Mouse (Mus musculus): ENCODE measurements around the gene Esr2. TPM values are rescaled to one million over a fixed set of nuclear protein-coding genes. Genes with fewer than 3 reads are reported as not detected.
"Not testable (repeated sequence)": the region's sequence is repeated elsewhere in the genome, so short reads cannot be mapped to it uniquely, and the experiment has no call there.

Esr2 gene
- polyA plus RNA-seq, 1 experiment from 2014 or later = 0.14 TPM

DNA sequence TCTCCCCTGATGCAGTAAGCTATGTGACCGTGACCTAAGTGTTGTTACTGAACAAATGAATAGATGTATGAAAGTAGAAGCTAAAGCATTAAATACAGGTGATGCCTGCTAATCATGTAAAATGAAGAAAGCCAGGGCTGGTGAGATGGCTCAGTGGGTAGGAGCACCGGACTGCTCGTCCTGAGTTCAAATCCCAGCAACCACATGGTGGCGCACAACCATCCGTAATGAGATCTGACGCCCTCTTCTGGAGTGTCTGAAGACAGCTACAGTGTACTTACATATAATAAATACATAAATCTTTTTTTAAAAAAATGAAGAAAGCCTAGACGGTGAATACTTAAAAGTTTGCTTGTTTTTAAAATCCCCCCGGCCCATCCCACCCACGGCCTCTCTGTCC lies 44.0 kb downstream of the Esr2 start:
- H3K4me1 ChIP-seq; H3K4me3 ChIP-seq; H3K27ac ChIP-seq; H3K9ac ChIP-seq; H3K27me3 ChIP-seq; H3K9me3 ChIP-seq; ATAC-seq (ENCODE audit: insufficient number of reproducible peaks, low FRiP score, low TSS enrichment, low read depth); H3K4me2 ChIP-seq; H3K36me3 ChIP-seq: not testable (repeated sequence)
- WGBS = 80% methylated on average over 9 of the region's 9 CpGs

DNA sequence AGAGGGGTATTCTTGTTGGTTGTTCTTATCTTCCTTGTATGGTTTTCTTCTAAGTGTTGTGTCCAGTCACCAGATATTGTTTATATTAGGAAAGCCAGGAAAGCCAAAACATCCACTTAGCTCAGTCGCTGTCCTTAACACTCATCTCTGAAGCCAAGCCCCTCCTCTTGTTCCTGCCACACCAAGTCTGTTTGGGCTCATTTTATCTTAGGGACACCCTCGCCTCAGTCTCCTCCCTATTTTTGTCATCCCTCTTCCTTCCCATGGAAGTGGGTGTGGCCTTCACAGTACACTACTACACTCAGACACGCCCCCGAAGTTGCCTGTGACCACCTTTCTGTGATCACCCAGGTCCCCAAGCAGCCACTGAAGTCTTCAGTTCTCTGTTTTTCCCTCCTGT lies 44.5 kb downstream of the Esr2 start:
- H3K4me2 ChIP-seq = no peak overlapping the region
- no peaks in the 10 kb centered on the region for H3K27me3 ChIP-seq
- H3K4me1 ChIP-seq = peaks cover 2% of the 10 kb centered on the region; the same call in 1 of the 2 replicates
- H3K4me3 ChIP-seq = no peak overlapping the region
- no peak for ATAC-seq (ENCODE audit: insufficient number of reproducible peaks, low FRiP score, low TSS enrichment, low read depth)
- H3K36me3 ChIP-seq = no peaks in the 10 kb centered on the region
- no peak overlapping the region for H3K27ac ChIP-seq
- WGBS = 72% methylated on average over 4 of the region's 4 CpGs
- no peak overlapping the region for H3K9ac ChIP-seq
- H3K9me3 ChIP-seq = no peaks in the 10 kb centered on the region

DNA sequence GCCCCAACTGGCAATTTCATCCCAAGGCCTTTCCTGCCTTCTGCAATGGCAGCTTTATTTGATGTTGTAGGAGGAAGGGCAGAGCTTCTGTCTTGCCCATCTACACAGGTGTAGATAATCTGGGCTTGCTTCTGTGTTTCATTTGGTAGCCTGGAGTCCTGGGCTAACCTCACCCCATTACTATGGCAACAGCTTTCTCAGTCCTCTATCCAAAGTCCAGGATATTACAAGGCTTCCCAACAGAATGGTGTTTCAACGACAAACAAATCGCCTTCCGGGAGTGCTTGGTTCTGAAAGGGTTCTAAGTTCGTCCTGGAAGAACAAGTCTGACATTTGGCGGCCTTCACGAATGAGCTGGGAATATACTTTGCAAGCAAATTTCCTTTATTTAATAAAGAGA lies 46.2 kb downstream of the Esr2 start:
- H3K4me3 ChIP-seq = no peak overlapping the region
- 86% methylated on average over 6 of the region's 6 CpGs for WGBS
- H3K4me1 ChIP-seq = no peaks in the 10 kb centered on the region
- no peak overlapping the region for H3K4me2 ChIP-seq
- no peaks in the 10 kb centered on the region for H3K9me3 ChIP-seq
- H3K27ac ChIP-seq = no peak overlapping the region
- H3K36me3 ChIP-seq = no peaks in the 10 kb centered on the region
- H3K9ac ChIP-seq = no peak overlapping the region
- ATAC-seq (ENCODE audit: insufficient number of reproducible peaks, low FRiP score, low TSS enrichment, low read depth) = no peak
- no peaks in the 10 kb centered on the region for H3K27me3 ChIP-seq

GRCm38 (mm10) chr12:76130281-76130680 lies 46.8 kb downstream of the Esr2 start:
- H3K27ac ChIP-seq = no peak overlapping the region
- H3K9me3 ChIP-seq = no peaks in the 10 kb centered on the region
- no peak overlapping the region for H3K4me3 ChIP-seq
- H3K4me1 ChIP-seq = no peaks in the 10 kb centered on the region
- H3K9ac ChIP-seq = no peak overlapping the region
- 25% methylated on average over 4 of the region's 4 CpGs for WGBS
- H3K27me3 ChIP-seq = no peaks in the 10 kb centered on the region
- H3K4me2 ChIP-seq = no peak overlapping the region
- H3K36me3 ChIP-seq = no peaks in the 10 kb centered on the region
- no peak for ATAC-seq (ENCODE audit: insufficient number of reproducible peaks, low FRiP score, low TSS enrichment, low read depth)

DNA sequence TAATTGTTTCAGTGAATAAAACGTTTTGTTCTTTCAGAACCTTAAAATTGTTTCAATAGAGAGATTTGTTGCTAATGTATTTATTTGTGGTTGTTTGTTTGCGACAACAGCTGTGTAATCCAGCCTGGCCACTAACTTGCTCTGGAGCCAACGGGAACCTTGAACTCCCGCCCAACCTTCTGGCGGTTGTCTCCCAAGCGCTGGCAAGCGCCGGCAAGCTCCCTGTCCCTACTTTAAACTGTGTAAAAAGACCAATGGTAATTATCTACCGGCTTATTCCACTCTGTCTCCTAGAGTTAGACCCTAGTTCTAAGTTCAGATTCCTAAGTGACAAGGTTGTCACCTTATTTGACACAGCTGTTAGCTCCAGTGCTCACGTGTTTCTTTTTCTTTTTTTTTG lies 48.2 kb downstream of the Esr2 start:
- Histone ChIP-seq H3K4me2 (no peak overlapping the region), H3K27ac (no peak overlapping the region), H3K36me3 (no peaks in the 10 kb centered on the region), H3K9ac (no peak overlapping the region), H3K4me1 (no peaks in the 10 kb centered on the region), H3K9me3 (no peaks in the 10 kb centered on the region), H3K4me3 (no peak overlapping the region), H3K27me3 (no peaks in the 10 kb centered on the region)
- no peak for ATAC-seq (ENCODE audit: insufficient number of reproducible peaks, low FRiP score, low TSS enrichment, low read depth)
- WGBS = 78% methylated on average over 10 of the region's 10 CpGs

DNA sequence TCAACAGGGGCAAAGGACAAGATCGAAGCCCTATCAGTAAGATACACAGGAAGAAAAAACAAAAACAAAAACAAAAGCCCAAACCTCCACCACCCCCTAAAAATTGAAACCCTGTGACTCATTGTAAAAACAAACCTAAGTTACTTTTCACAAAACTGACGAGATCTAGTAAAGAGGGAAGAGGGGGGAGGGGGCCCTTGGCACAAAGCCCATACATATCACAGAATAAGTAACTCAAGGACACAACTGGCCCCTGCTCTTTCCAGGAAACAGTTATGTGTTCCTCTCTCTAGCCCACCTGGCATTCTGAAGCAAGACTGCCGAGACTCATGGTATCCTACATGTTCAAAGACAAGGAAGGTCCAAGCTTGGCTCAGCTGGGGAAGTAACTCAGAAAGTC lies 48.8 kb downstream of the Esr2 start:
- Histone ChIP-seq H3K27ac (no peak overlapping the region), H3K27me3 (no peaks in the 10 kb centered on the region), H3K36me3 (no peaks in the 10 kb centered on the region), H3K4me3 (no peak overlapping the region), H3K4me1 (no peaks in the 10 kb centered on the region), H3K4me2 (no peak overlapping the region), H3K9me3 (no peaks in the 10 kb centered on the region), H3K9ac (no peak overlapping the region)
- 48% methylated on average over 3 of the region's 3 CpGs for WGBS
- ATAC-seq (ENCODE audit: insufficient number of reproducible peaks, low FRiP score, low TSS enrichment, low read depth) = no peak

GRCm38 (mm10) chr12:76123223-76123622 lies 53.8 kb downstream of the Esr2 start:
- no peak for ATAC-seq (ENCODE audit: insufficient number of reproducible peaks, low FRiP score, low TSS enrichment, low read depth)
- Histone ChIP-seq H3K4me3 (no peak overlapping the region), H3K27ac (no peak overlapping the region), H3K4me2 (no peak overlapping the region), H3K4me1 (no peaks in the 10 kb centered on the region), H3K9me3 (no peaks in the 10 kb centered on the region), H3K27me3 (no peaks in the 10 kb centered on the region), H3K9ac (no peak overlapping the region), H3K36me3 (no peaks in the 10 kb centered on the region)
- 85% methylated on average over 6 of the region's 6 CpGs for WGBS

- no peak overlapping the region for H3K9ac ChIP-seq
- no peaks in the 10 kb centered on the region for H3K36me3 ChIP-seq
- H3K27me3 ChIP-seq = no peaks in the 10 kb centered on the region
- H3K27ac ChIP-seq = no peak overlapping the region
- WGBS = 74% methylated on average over 4 of the region's 4 CpGs
- H3K4me3 ChIP-seq = no peak overlapping the region
- ATAC-seq (ENCODE audit: insufficient number of reproducible peaks, low FRiP score, low TSS enrichment, low read depth) = no peak
- no peaks in the 10 kb centered on the region for H3K4me1 ChIP-seq
- no peaks in the 10 kb centered on the region for H3K9me3 ChIP-seq
- no peak overlapping the region for H3K4me2 ChIP-seq
Observed at GRCm38 (mm10) chr12:76117632-76118153, 59.4 kb downstream of the Esr2 start.

- WGBS = 67% methylated on average over 4 of the region's 4 CpGs
- H3K27ac ChIP-seq = no peak overlapping the region
- H3K4me3 ChIP-seq = no peak overlapping the region
- no peak overlapping the region for H3K9ac ChIP-seq
- no peak for ATAC-seq (ENCODE audit: insufficient number of reproducible peaks, low FRiP score, low TSS enrichment, low read depth)
- no peaks in the 10 kb centered on the region for H3K27me3 ChIP-seq
- no peaks in the 10 kb centered on the region for H3K36me3 ChIP-seq
- H3K4me1 ChIP-seq = no peaks in the 10 kb centered on the region
- H3K9me3 ChIP-seq = no peaks in the 10 kb centered on the region
- no peak overlapping the region for H3K4me2 ChIP-seq
Observed at GRCm38 (mm10) chr12:76116577-76116976, 60.5 kb downstream of the Esr2 start.

DNA sequence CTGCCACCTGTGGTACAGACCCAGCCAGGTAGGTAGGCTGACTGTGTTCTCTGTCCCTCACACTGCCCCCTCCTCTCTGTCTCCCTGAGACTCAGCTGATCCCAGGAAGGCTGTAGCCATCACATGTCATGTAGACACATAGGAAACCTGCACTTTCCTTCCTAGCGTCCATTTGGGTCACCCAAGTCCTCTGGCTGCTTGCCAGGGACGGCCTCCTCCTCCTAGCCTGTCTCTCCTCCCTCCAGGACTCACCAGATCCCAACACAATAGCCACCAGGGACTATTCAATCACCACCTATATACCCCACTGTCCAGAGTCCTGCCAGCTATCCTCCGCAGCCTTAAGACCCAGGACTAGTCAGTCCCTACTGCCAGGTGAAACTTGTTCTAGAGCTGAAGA lies 66.0 kb downstream of the Esr2 start:
- 87% methylated on average over 3 of the region's 3 CpGs for WGBS
- no peak for ATAC-seq (ENCODE audit: insufficient number of reproducible peaks, low FRiP score, low TSS enrichment, low read depth)
- peaks cover 44% of the 10 kb centered on the region for H3K36me3 ChIP-seq
- no peak overlapping the region for H3K27ac ChIP-seq
- H3K27me3 ChIP-seq = no peaks in the 10 kb centered on the region
- H3K4me3 ChIP-seq = no peak overlapping the region
- H3K4me2 ChIP-seq = no peak overlapping the region
- H3K9me3 ChIP-seq = no peaks in the 10 kb centered on the region
- H3K9ac ChIP-seq = no peak overlapping the region
- no peaks in the 10 kb centered on the region for H3K4me1 ChIP-seq

DNA sequence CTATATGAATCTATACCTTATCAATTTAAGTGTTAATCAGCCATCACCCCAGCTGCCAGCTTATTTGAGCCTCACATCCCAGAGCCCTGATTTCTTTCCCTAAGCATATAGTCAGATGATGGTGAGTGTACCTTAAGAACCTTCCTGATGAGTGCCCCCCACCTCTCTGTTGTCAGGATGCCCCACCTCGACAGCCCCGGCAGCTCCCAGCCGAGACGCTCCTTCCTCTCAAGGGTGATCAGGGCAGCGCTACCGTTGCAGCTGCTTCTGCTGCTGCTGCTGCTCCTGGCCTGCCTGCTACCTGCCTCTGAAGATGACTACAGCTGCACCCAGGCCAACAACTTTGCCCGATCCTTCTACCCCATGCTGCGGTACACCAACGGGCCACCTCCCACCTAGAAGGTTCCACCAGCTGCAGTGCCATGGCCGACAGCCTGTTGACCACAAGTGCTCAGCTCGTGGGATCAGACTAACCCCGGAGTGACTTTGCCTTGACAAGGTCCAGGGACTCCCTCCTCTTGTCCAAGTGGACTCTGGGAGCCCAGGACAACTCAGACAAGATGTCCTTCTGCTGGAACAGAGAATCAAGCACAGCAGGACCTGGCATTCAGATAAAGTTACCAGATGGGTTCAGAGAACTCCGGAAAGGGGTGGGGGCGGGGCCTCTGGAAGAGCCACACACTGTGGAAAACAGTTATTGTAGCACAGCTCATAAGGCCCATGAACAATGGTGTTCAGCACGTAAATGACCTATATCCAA lies 67.2 kb downstream of the Esr2 start:
- WGBS = 90% methylated on average over 15 of the region's 15 CpGs
- Histone ChIP-seq H3K27ac (no peak overlapping the region), H3K27me3 (no peaks in the 10 kb centered on the region), H3K9ac (no peak overlapping the region), H3K4me2 (no peak overlapping the region), H3K4me3 (no peak overlapping the region), H3K4me1 (no peaks in the 10 kb centered on the region), H3K36me3 (peaks cover 57% of the 10 kb centered on the region), H3K9me3 (no peaks in the 10 kb centered on the region)
- ATAC-seq (ENCODE audit: insufficient number of reproducible peaks, low FRiP score, low TSS enrichment, low read depth) = no peak

- Histone ChIP-seq H3K9me3 (no peaks in the 10 kb centered on the region), H3K27me3 (no peaks in the 10 kb centered on the region), H3K4me2 (no peak overlapping the region), H3K4me3 (no peak overlapping the region), H3K27ac (no peak overlapping the region), H3K9ac (no peak overlapping the region), H3K36me3 (peaks cover 89% of the 10 kb centered on the region), H3K4me1 (no peaks in the 10 kb centered on the region)
- WGBS = 90% methylated on average over 20 of the region's 20 CpGs
- no peak for ATAC-seq (ENCODE audit: insufficient number of reproducible peaks, low FRiP score, low TSS enrichment, low read depth)
Observed at GRCm38 (mm10) chr12:76104596-76105351, 72.3 kb downstream of the Esr2 start.

All from limb, embryonic 15.5 days (tissue).